Mouse (Mus musculus) heart, embryonic 11.5 days (tissue): Measurements from ENCODE around the gene Smarcd2. TPM values are rescaled to one million over a fixed set of nuclear protein-coding genes. Genes with fewer than 3 reads are reported as not detected.

ENCODE experiments used
- ATAC-seq: fragments of 200-750 bp; cut with Nextera tagmentation; replicated peaks from 2 replicates; pipeline ENCODE4 v1.8.0; 2017; ENCODE audit warnings: moderate library complexity; ENCODE audit not compliant: insufficient number of reproducible peaks, low FRiP score, low TSS enrichment
- H3K27ac ChIP-seq: fragments of 300-500 bp; sonication (generic); 2 replicates; pipeline ENCODE4 v1.5.1; 2014; ENCODE audit warnings: mild to moderate bottlenecking, low read depth, low read length
- H3K27me3 ChIP-seq: fragments of 300-500 bp; sonication (generic); 2 replicates; pipeline ENCODE4 v1.6.1; 2014; ENCODE audit warnings: mild to moderate bottlenecking, low read length, mixed read lengths; ENCODE audit not compliant: control insufficient read depth, insufficient read depth
- H3K36me3 ChIP-seq: fragments of 300-500 bp; sonication (generic); 2 replicates; pipeline ENCODE4 v1.6.1; 2014; ENCODE audit warnings: mild to moderate bottlenecking, low read length, moderate library complexity, mixed read lengths; ENCODE audit not compliant: control insufficient read depth, insufficient read depth
- H3K4me1 ChIP-seq: fragments of 300-500 bp; sonication (generic); 2 replicates; pipeline ENCODE4 v1.6.1; 2014; ENCODE audit warnings: low read length; ENCODE audit not compliant: control insufficient read depth, insufficient read depth
- H3K4me2 ChIP-seq: fragments of 300-500 bp; sonication (generic); 2 replicates; pipeline ENCODE4 v1.6.1; 2014; ENCODE audit warnings: mild to moderate bottlenecking, moderate library complexity
- H3K4me3 ChIP-seq: fragments of 300-500 bp; sonication (generic); 2 replicates; pipeline ENCODE4 v1.5.1; 2014; ENCODE audit warnings: low read depth, low read length
- H3K9ac ChIP-seq: fragments of 300-500 bp; sonication (generic); 2 replicates; pipeline ENCODE4 v1.6.1; 2014; ENCODE audit warnings: mild to moderate bottlenecking, low read depth, low read length, moderate library complexity
- H3K9me3 ChIP-seq: fragments of 300-500 bp; sonication (generic); replicated peaks from 2 replicates; pipeline ENCODE4 v1.6.1; 2016; ENCODE audit warnings: low read length; ENCODE audit not compliant: control insufficient read depth
- WGBS: fragments of 180-500 bp; shearing (Covaris S2); extraction: QIAGEN DNeasy Blood & Tissue Kit; methylation state at CpG from one replicate; pipeline ENCODE4 v1.1.7; 2014; ENCODE audit not compliant: insufficient replicate concordance; 5-methylcytosine and 5-hydroxymethylcytosine counted together
- polyA plus RNA-seq: library from polyadenylated mRNA; unstranded; fragments of >200 nt; fragmentation: Nextera tagmentation; extraction: Ambion mirVana; gene quantifications from 2 replicates; pipeline ENCODE4 v1.2.1, GENCODE M21; 2014

The Smarcd2 gene
- polyA plus RNA-seq, 1 experiment from 2014 or later = 25.9 TPM

GRCm38 (mm10) chr11:106273311-106273684, 526 bp upstream of the Smarcd2 start:
- WGBS = 11% methylated on average over 16 of the region's 16 CpGs
- H3K36me3 ChIP-seq = no peaks in the 10 kb centered on the region; the same call in 1 of the 2 replicates
- peak; percentile 12; the same call in 1 of the 2 replicates for ATAC-seq

GRCm38 (mm10) chr11:106271794-106272643, 753 bp downstream of the Smarcd2 start:
- Histone ChIP-seq H3K4me2 (peak overlapping the region; percentile 77), H3K9ac (peak overlapping the region; percentile 84), H3K9me3 (no peaks in the 10 kb centered on the region), H3K27me3 (no peaks in the 10 kb centered on the region), H3K36me3 (peaks cover under 1% of the 10 kb centered on the region), H3K4me1 (peaks cover 33% of the 10 kb centered on the region), H3K4me3 (peak overlapping the region; percentile 79), H3K27ac (peak overlapping the region; percentile 85)
- peak; percentile 55 for ATAC-seq
- 1% methylated on average over 41 of the region's 41 CpGs for WGBS

More at GRCm38 (mm10) chr11:106273311-106273684, 526 bp upstream of the Smarcd2 start:
- peak overlapping the region; percentile 77 for H3K4me2 ChIP-seq
- H3K27me3 ChIP-seq = no peaks in the 10 kb centered on the region
- peak overlapping the region; percentile 79 for H3K27ac ChIP-seq
- H3K4me3 ChIP-seq = peak overlapping the region; percentile 79
- peak overlapping the region; percentile 72 for H3K9ac ChIP-seq
- peaks cover 27% of the 10 kb centered on the region for H3K4me1 ChIP-seq
- no peaks in the 10 kb centered on the region for H3K9me3 ChIP-seq

GRCm38 (mm10) chr11:106271131-106271793, 1.5 kb downstream of the Smarcd2 start:
- H3K4me3 ChIP-seq = peak overlapping the region; percentile 79
- no peaks in the 10 kb centered on the region for H3K27me3 ChIP-seq
- peaks cover 33% of the 10 kb centered on the region for H3K4me1 ChIP-seq
- WGBS = 38% methylated on average over 5 of the region's 5 CpGs
- H3K4me2 ChIP-seq = peak overlapping the region; percentile 77
- H3K9me3 ChIP-seq = no peaks in the 10 kb centered on the region
- no peak for ATAC-seq
- H3K36me3 ChIP-seq = peaks cover 8% of the 10 kb centered on the region
- H3K27ac ChIP-seq = 0 out of 2 replicates have a peak overlapping the region, but pooled peaks have one; percentile 0
- H3K9ac ChIP-seq = peak overlapping the region; percentile 84

GRCm38 (mm10) chr11:106269060-106269431, 3.7 kb downstream of the Smarcd2 start:
- no peak for ATAC-seq
- H3K27ac ChIP-seq = no peak overlapping the region
- H3K4me1 ChIP-seq = peaks cover 27% of the 10 kb centered on the region
- no peak overlapping the region for H3K4me2 ChIP-seq
- H3K9ac ChIP-seq = peak overlapping the region; percentile 46; the same call in 1 of the 2 replicates
- peaks cover 30% of the 10 kb centered on the region for H3K36me3 ChIP-seq
- WGBS = 36% methylated on average over 3 of the region's 3 CpGs
- no peak overlapping the region for H3K4me3 ChIP-seq
- H3K9me3 ChIP-seq = no peaks in the 10 kb centered on the region
- H3K27me3 ChIP-seq = no peaks in the 10 kb centered on the region

GRCm38 (mm10) chr11:106268326-106269059, 4.3 kb downstream of the Smarcd2 start:
- ATAC-seq = no peak
- peaks cover 36% of the 10 kb centered on the region for H3K36me3 ChIP-seq
- H3K9ac ChIP-seq = peak overlapping the region; percentile 46; the same call in 1 of the 2 replicates
- H3K9me3 ChIP-seq = no peaks in the 10 kb centered on the region
- WGBS = 53% methylated on average over 8 of the region's 8 CpGs
- H3K4me3 ChIP-seq = no peak overlapping the region
- H3K4me2 ChIP-seq = no peak overlapping the region
- peaks cover 27% of the 10 kb centered on the region for H3K4me1 ChIP-seq
- no peak overlapping the region for H3K27ac ChIP-seq
- H3K27me3 ChIP-seq = no peaks in the 10 kb centered on the region

- WGBS = 68% methylated on average over 5 of the region's 5 CpGs
- H3K36me3 ChIP-seq = peaks cover 38% of the 10 kb centered on the region
- H3K4me1 ChIP-seq = peaks cover 27% of the 10 kb centered on the region
- ATAC-seq = no peak
- no peak overlapping the region for H3K4me3 ChIP-seq
- H3K27me3 ChIP-seq = no peaks in the 10 kb centered on the region
- H3K4me2 ChIP-seq = no peak overlapping the region
- H3K9ac ChIP-seq = no peak overlapping the region
- H3K27ac ChIP-seq = no peak overlapping the region
- H3K9me3 ChIP-seq = no peaks in the 10 kb centered on the region
These were observed 4.9 kb downstream of the Smarcd2 start for GRCm38 (mm10) chr11:106267871-106268270.

- 0 out of 2 replicates have a peak overlapping the region, but pooled peaks have one; percentile 43 for H3K9ac ChIP-seq
- 63% methylated on average over 15 of the region's 15 CpGs for WGBS
- H3K36me3 ChIP-seq = peaks cover 39% of the 10 kb centered on the region
- peaks cover 27% of the 10 kb centered on the region for H3K4me1 ChIP-seq
- ATAC-seq = no peak
- H3K4me2 ChIP-seq = no peak overlapping the region
- H3K27ac ChIP-seq = no peak overlapping the region; the same call in 1 of the 2 replicates
- H3K27me3 ChIP-seq = no peaks in the 10 kb centered on the region
- H3K4me3 ChIP-seq = no peak overlapping the region
- H3K9me3 ChIP-seq = no peaks in the 10 kb centered on the region
These were observed 5.4 kb downstream of the Smarcd2 start for GRCm38 (mm10) chr11:106267311-106267852.

GRCm38 (mm10) chr11:106266431-106266830, 6.3 kb downstream of the Smarcd2 start:
- WGBS = 89% methylated on average over 10 of the region's 10 CpGs
- no peaks in the 10 kb centered on the region for H3K27me3 ChIP-seq
- H3K4me1 ChIP-seq = peaks cover 23% of the 10 kb centered on the region
- H3K9ac ChIP-seq = no peak overlapping the region
- no peak for ATAC-seq
- no peak overlapping the region for H3K27ac ChIP-seq
- no peaks in the 10 kb centered on the region for H3K9me3 ChIP-seq
- no peak overlapping the region for H3K4me3 ChIP-seq
- H3K4me2 ChIP-seq = no peak overlapping the region
- H3K36me3 ChIP-seq = peaks cover 48% of the 10 kb centered on the region
